Mouse (Mus musculus) stomach, postnatal 0 days (tissue): ENCODE measurements around the gene St5. TPM values are rescaled to one million over a fixed set of nuclear protein-coding genes. Genes with fewer than 3 reads are reported as not detected.

ENCODE experiments used
- ATAC-seq: fragments of 200-750 bp; cut with Nextera tagmentation; 2 replicates; pipeline ENCODE4 v1.8.0; 2017; ENCODE audit not compliant: low FRiP score, low TSS enrichment
- DNase-seq: peaks from one replicate; pipeline ENCODE4 v3.0.0-alpha.2; 2016; ENCODE audit warnings: low spot score
- H3K27ac ChIP-seq: fragments of 300-500 bp; sonication (generic); replicated peaks from 2 replicates; pipeline ENCODE4 v1.5.1; 2014; ENCODE audit warnings: mild to moderate bottlenecking, control low read depth
- H3K27me3 ChIP-seq: fragments of 300-500 bp; sonication (generic); 2 replicates; pipeline ENCODE4 v1.6.1; 2014; ENCODE audit warnings: low read length; ENCODE audit not compliant: control insufficient read depth, insufficient read depth
- H3K36me3 ChIP-seq: fragments of 300-500 bp; sonication (generic); 2 replicates; pipeline ENCODE4 v1.6.1; 2014; ENCODE audit warnings: low read length, mixed read lengths; ENCODE audit not compliant: control insufficient read depth, insufficient read depth
- H3K4me1 ChIP-seq: fragments of 300-500 bp; sonication (generic); replicated peaks from 2 replicates; pipeline ENCODE4 v1.6.1; 2014; ENCODE audit warnings: antibody characterized with exemption; ENCODE audit not compliant: control insufficient read depth, insufficient read depth
- H3K4me2 ChIP-seq: fragments of 300-500 bp; sonication (generic); replicated peaks from 2 replicates; pipeline ENCODE4 v1.6.1; 2014; ENCODE audit warnings: low read depth, mild to moderate bottlenecking, control low read depth, moderate library complexity
- H3K4me3 ChIP-seq: fragments of 300-500 bp; sonication (generic); 2 replicates; pipeline ENCODE4 v1.5.1; 2014; ENCODE audit warnings: low read depth, low read length, control low read depth
- H3K9ac ChIP-seq: fragments of 300-500 bp; sonication (generic); 2 replicates; pipeline ENCODE4 v1.6.1; 2014; ENCODE audit warnings: mild to moderate bottlenecking, low read length, control low read depth, mixed read lengths
- H3K9me3 ChIP-seq: fragments of 300-500 bp; sonication (generic); 2 replicates; pipeline ENCODE4 v1.6.1; 2016; ENCODE audit warnings: low read length; ENCODE audit not compliant: control insufficient read depth
- CTCF ChIP-seq: IDR thresholded peaks from 2 replicates; pipeline ENCODE4 v1.5.1; 2016; ENCODE audit warnings: antibody characterized with exemption, low read depth, mild to moderate bottlenecking, moderate library complexity
- EP300 ChIP-seq: optimal IDR thresholded peaks from 2 replicates; pipeline ENCODE3; 2016; ENCODE audit warnings: antibody characterized with exemption
- WGBS: fragments of 180-500 bp; shearing (Covaris S2); extraction: QIAGEN DNeasy Blood & Tissue Kit; methylation state at CpG from one replicate; pipeline ENCODE4 v1.1.7; 2014; 5-methylcytosine and 5-hydroxymethylcytosine counted together
- polyA plus RNA-seq: library from polyadenylated mRNA; unstranded; fragments of >200 nt; fragmentation: Nextera tagmentation; extraction: Ambion mirVana; gene quantifications from 2 replicates; pipeline ENCODE4 v1.2.1, GENCODE M21; 2015

St5 gene
- polyA plus RNA-seq, 1 experiment from 2014 or later = 35.6 TPM

DNA sequence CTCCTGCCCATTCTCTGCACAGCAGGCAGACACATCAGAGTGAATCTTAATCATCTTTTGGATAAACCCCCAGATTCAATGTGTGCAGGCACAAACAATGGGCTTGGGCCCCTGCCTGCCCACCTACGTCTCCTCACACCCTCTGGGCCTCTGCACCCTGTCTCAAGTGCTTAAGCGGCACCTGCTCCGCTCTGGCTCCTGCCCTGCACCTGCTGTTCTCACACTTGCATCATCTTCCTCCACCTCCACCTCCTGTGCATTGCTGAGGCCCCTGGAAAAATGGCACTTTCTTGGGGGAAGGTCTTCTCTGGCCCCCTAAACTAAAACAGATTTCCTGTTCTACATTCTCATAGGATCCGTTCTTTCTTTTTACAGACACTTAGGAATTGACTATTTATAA, 169.5 kb downstream of the St5 start:
- TF ChIP-seq EP300 (no peak), CTCF (no peak)
- no peaks in the 10 kb centered on the region for H3K9me3 ChIP-seq
- no peak overlapping the region for H3K9ac ChIP-seq
- H3K4me1 ChIP-seq = no peaks in the 10 kb centered on the region
- H3K27ac ChIP-seq = no peak overlapping the region
- WGBS = 86% methylated on average over 4 of the region's 4 CpGs
- no peaks in the 10 kb centered on the region for H3K27me3 ChIP-seq
- DNase-seq (no peak), ATAC-seq (no peak)
- H3K4me3 ChIP-seq = no peak overlapping the region
- H3K4me2 ChIP-seq = no peak overlapping the region
- peaks cover 8% of the 10 kb centered on the region for H3K36me3 ChIP-seq

DNA sequence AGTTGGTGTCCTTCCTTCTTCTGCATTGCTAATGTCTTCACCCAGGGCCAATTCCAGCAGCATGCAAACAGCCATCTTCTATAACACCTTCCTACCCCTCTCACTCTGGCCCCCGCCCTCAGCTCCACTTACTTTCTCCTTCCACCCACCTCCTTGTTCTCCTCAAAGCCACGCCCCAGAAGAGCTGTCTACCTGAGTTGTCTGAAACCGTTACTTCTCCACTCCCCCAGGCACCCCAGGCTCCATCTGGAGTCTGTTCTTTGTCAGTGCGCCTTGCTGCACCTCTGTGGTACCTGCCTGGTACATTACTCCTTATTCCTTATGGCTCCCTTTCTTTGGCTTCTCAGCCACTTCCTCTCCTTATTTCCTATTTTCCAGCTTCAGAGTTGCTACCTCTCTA, 170.3 kb downstream of the St5 start:
- no peak overlapping the region for H3K4me2 ChIP-seq
- no peak overlapping the region for H3K9ac ChIP-seq
- peaks cover 8% of the 10 kb centered on the region for H3K36me3 ChIP-seq
- H3K4me1 ChIP-seq = no peaks in the 10 kb centered on the region
- ATAC-seq (no peak), DNase-seq (no peak)
- H3K27ac ChIP-seq = no peak overlapping the region; the same call in 1 of the 2 replicates
- H3K4me3 ChIP-seq = no peak overlapping the region
- H3K27me3 ChIP-seq = no peaks in the 10 kb centered on the region
- TF ChIP-seq CTCF (peak; percentile 20; the same call in 1 of the 2 replicates), EP300 (no peak)
- 78% methylated on average over 4 of the region's 4 CpGs for WGBS
- no peaks in the 10 kb centered on the region for H3K9me3 ChIP-seq

DNA sequence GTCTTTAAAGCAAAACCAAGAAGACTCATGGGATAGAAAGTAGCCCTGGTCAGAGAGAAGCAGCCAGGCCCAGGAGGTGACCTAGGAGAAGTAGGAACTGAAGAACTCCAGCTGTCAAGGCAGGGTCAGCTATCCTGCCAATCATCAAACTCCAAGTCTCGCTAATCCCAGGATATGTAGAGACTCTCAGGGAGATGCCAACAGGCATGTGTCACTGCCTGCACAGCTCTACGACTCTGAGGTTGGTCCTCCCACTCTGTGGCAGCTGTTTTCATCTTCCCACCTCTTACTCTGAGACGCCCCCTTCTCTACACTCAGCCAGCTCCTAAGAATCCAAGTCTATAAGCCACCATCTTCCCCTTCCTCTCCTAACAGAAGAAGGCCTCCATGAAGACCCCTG, 170.7 kb downstream of the St5 start:
- no peak for DNase-seq
- H3K4me2 ChIP-seq = no peak overlapping the region
- no peak for ATAC-seq
- peaks cover 8% of the 10 kb centered on the region for H3K36me3 ChIP-seq
- H3K9ac ChIP-seq = no peak overlapping the region
- peak overlapping the region; percentile 18; the same call in 1 of the 2 replicates for H3K27ac ChIP-seq
- no peak overlapping the region for H3K4me3 ChIP-seq
- H3K9me3 ChIP-seq = no peaks in the 10 kb centered on the region
- no peaks in the 10 kb centered on the region for H3K4me1 ChIP-seq
- no peak for TF ChIP-seq CTCF
- TF ChIP-seq EP300 = no peak
- no peaks in the 10 kb centered on the region for H3K27me3 ChIP-seq
- WGBS = 55% methylated on average over 3 of the region's 3 CpGs

DNA sequence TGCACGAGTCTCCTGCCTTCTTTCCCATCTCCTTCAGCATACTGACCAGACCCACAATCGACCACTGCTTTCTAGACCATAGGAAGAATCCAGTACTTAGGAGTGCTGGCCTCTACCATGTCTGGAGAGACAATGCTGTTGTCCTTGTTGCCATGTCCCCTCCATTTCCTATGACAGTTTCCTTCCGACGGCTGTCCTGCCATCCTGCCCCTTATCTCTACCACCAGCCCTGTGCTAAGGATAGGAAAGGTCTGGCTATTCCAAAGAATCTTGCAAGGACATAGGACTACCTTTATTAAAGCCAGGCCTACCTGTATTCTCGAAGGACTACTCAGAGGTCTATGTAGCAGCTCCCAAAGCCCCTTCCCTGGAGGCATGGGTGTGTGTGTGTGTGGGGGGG, 171.9 kb downstream of the St5 start:
- TF ChIP-seq CTCF (no peak), EP300 (no peak)
- DNase-seq (no peak), ATAC-seq (no peak)
- 74% methylated on average over 5 of the region's 5 CpGs for WGBS
- no peak overlapping the region for H3K4me2 ChIP-seq
- H3K36me3 ChIP-seq = peaks cover 8% of the 10 kb centered on the region
- no peaks in the 10 kb centered on the region for H3K9me3 ChIP-seq
- H3K27ac ChIP-seq = 0 out of 2 replicates have a peak overlapping the region, but pooled peaks have one; percentile 24
- no peak overlapping the region for H3K9ac ChIP-seq
- H3K4me3 ChIP-seq = no peak overlapping the region
- no peaks in the 10 kb centered on the region for H3K27me3 ChIP-seq
- H3K4me1 ChIP-seq = no peaks in the 10 kb centered on the region

DNA sequence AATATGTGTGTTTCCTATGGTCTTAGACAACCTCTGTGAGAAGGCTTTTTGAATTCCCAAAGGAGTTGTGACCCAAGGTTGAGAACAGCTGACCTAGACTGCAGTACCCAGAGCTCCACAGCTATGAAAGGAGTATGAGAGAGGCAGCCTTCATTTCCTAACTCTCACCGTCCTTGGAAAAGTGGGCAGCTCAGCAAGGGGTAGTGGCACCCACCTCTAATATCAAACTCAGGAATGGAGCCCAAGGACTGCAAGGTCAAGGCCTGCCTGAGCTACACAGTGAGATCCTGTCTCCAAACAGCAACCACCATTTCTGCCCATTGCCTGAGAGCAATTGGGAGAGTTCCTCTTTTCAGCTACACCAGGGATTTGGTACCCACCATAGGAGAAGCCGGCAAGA, 173.7 kb downstream of the St5 start:
- ATAC-seq = no peak
- Histone ChIP-seq H3K27me3 (no peaks in the 10 kb centered on the region), H3K4me2 (no peak overlapping the region), H3K36me3 (peaks cover 18% of the 10 kb centered on the region), H3K4me1 (no peaks in the 10 kb centered on the region), H3K27ac (no peak overlapping the region), H3K9me3 (no peaks in the 10 kb centered on the region), H3K9ac (no peak overlapping the region), H3K4me3 (no peak overlapping the region)
- WGBS = 92% methylated on average over 2 of the region's 2 CpGs
- TF ChIP-seq CTCF = no peak
- no peak for TF ChIP-seq EP300
- no peak for DNase-seq

DNA sequence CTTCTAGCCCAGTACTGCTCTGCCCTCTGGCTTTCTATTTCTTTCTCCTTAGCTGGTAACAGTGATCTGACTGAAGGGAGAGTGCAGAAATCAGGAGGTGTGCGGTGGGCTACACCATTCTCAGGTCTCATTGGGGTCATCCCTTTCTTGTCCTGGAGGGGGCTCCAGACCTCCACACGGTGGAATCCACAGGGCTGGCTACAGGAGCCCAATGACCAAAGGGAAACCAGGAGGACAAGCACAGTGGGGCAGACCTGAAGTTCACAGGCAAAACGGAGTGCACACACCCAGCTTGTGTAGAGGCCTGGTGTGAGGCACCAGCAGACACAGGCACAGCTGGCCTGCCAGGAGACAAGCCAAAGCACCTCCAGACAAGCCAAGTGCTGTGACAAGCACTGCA, 175.0 kb downstream of the St5 start:
- 13% methylated on average over 3 of the region's 3 CpGs for WGBS
- no peaks in the 10 kb centered on the region for H3K4me1 ChIP-seq
- ATAC-seq (peak; percentile 67; the same call in 1 of the 2 replicates), DNase-seq (peak; percentile 43)
- peaks cover 18% of the 10 kb centered on the region for H3K36me3 ChIP-seq
- no peak overlapping the region for H3K4me2 ChIP-seq
- H3K9ac ChIP-seq = 0 out of 2 replicates have a peak overlapping the region, but pooled peaks have one; percentile 8
- TF ChIP-seq EP300 (no peak), CTCF (peak; percentile 84)
- no peak overlapping the region; the same call in 1 of the 2 replicates for H3K27ac ChIP-seq
- no peaks in the 10 kb centered on the region for H3K27me3 ChIP-seq
- H3K9me3 ChIP-seq = no peaks in the 10 kb centered on the region
- no peak overlapping the region for H3K4me3 ChIP-seq
